Mouse (Mus musculus) embryonic stem cell, embryonic (primary cell): ENCODE measurements at regions not wholly inside any gene's neighbourhood (a gene's known extent, or its start where the extent isn't known, plus 50 kb on each side); places are given as distances from the start of the nearest gene placed in this dataset.

ENCODE experiments used
- CTCF ChIA-PET, 4 experiments: fragments of 300-600 bp in 2 of 4; fragments of 350-600 bp in 2 of 4; sonication (Branson Sonifier 250); formaldehyde crosslinking; loops; one replicate each; lab custom pipeline; 2022; ENCODE audit warnings: inconsistent platforms in 2 of 4; lab: Charles Lee
- POLR2A ChIA-PET, 4 experiments: fragments of 300-600 bp in 2 of 4; fragments of 350-600 bp in 2 of 4; sonication (Branson Sonifier 250); formaldehyde crosslinking; loops; one replicate each; lab custom pipeline; 2022; ENCODE audit warnings: antibody characterized with exemption in 4 of 4, inconsistent platforms in 1 of 4; lab: Charles Lee

GRCm38 (mm10) chr5:67487965-67488409, 59.9 kb upstream of the Bend4 start:
- ChIA-PET POLR2A (no interaction called here), CTCF (no interaction called here)

- ChIA-PET CTCF (interaction anchor here (0.6 to 1.5 kb wide), 11 partner anchors 9 to 879 kb away, joined by 3 to 8 read pairs (median 3); no protein-coding TSS in a partner anchor), POLR2A (interaction anchor here in 3 of 4 experiments (0.7 to 2.0 kb wide), 7 partner anchors 15 to 163 kb away, joined by 3 to 8 read pairs (median 4); partner anchors contain the start of gene Bend4 (in 1 of the 3))
Observed at GRCm38 (mm10) chr5:67490709-67491108, 62.6 kb upstream of the Bend4 start.

DNA sequence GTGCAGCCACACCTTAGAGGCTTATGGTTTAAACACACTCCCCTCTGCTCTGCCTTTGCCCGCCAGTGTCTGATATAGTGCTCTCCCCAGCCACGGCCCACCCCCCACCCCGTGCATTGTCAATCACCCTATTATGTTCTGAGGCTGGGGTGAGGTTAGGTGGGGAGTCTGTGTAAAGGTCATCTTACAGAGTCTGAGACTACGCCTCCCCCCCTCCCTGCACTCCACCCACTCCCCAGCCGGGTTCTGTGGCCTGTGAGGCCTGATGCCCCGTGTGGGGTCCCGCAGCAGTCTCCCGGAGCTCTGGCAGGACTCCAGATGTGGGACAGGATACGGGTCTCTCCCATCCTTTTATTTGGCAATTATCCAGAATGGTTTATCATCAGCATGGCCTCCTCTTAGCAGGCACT, 64.8 kb upstream of the Bend4 start:
- CTCF ChIA-PET, result interaction anchor here in 2 of 4 experiments (1.1 to 1.5 kb wide), 2 partner anchors 38 to 39 kb away, joined by 4 read pairs; no protein-coding TSS in a partner anchor

DNA sequence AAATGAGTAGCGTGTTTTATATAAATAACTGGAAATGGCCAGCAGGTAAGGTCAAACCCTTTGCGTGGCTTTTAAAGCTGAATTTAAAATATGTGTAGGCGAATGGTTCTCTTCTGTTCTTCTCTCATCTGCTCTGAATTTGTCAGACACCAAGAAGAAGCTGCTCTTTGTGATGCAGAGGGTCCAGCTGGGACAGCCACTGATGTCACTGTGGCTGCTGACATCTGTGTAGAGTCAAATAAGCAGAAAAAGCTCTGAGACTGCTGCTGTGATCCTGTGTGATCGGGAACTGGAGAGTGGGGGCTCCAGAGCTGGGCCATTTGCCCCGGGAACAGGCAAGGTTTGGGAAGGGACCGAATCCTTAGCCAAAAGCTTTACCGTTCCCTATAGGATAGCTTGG, 68.6 kb upstream of the Bend4 start:
- ChIA-PET CTCF (interaction anchor here in 2 of 4 experiments (0.6 to 0.9 kb wide), 2 partner anchors 36 kb away, joined by 3 read pairs; no protein-coding TSS in a partner anchor), POLR2A (interaction anchor here in 2 of 4 experiments (1.0 to 1.6 kb wide), 2 partner anchors 33 to 42 kb away, joined by 3 read pairs; no protein-coding TSS in a partner anchor)

More for the DNA sequence above, 64.8 kb upstream of the Bend4 start:
- POLR2A ChIA-PET, result interaction anchor here in 1 of 4 experiments (0.6 to 1.7 kb wide), 2 partner anchors 29 to 1448 kb away, joined by 3 to 4 read pairs; no protein-coding TSS in a partner anchor

DNA sequence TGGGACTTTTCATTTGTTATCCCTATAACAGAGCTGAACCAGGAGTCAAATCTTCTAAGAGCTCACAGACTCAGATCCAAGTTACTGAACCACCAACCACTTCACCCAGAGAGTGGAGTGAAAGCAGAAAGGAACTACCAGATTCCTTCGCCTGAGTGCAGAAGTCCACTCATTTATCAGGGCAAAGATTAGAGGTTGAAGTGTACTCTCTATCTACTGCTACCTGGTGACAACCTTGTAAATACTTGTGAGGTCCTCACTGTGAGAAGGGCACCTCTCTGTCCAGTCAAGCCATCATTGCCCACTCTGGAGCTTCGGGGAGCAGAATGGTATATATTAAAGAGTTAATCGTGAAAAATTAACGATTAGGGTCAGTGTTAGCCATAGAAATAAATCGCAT, 87.4 kb upstream of the Shisa3 start:
- ChIA-PET POLR2A (no interaction called here), CTCF (no interaction called here)

DNA sequence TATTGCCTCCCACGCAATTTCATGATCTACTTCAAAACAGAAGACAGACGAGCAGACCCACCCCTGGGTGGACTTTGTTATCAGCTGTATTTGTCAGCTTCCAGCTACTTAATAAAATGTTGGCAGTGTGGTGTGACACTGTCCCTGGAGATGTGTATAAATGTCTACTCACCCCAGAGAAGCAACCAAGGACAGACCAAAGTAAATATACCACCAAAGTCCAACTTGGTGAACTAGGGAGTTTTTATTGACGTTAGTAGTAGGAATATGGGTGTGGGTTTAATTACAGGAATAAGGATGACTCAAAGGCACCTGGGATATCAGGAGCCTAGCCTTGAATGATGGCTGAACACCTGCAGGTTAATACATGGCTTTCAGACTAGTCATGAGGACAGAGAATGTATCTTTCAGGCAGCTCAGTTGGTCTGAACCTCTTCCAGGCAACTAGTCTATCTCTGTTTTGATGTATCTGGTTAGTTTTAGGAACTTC, 86.2 kb upstream of the Shisa3 start:
- POLR2A ChIA-PET, result no interaction called here
- CTCF ChIA-PET, result interaction anchor here in 2 of 4 experiments (0.7 to 1.3 kb wide), 2 partner anchors 8 to 11 kb away, joined by 3 to 5 read pairs; no protein-coding TSS in a partner anchor

DNA sequence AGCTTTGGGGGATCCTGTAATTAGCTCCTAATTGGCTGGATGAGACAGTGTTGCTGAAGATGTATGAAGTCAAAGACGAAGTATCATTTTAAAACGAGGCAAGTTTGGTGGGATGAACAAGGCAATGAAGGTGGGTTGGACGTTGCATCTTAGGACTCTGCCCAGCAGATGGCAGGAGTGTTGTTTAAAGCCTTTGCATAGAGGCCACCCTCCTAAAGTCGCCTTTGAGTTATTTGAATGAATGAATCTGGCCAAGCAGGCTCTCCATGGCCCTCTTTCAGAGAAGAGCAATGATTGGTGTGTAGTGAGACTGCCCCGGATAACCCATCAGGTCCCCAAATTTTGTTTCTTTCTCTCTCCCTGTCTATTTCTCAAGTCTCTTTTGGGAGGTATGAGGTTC, 77.5 kb upstream of the Shisa3 start:
- CTCF ChIA-PET, result interaction anchor here in 3 of 4 experiments (0.6 to 1.4 kb wide), 5 partner anchors 84 to 226 kb away, joined by 3 to 5 read pairs (median 4); no protein-coding TSS in a partner anchor
- POLR2A ChIA-PET, result interaction anchor here in 2 of 4 experiments (0.7 to 0.8 kb wide), 2 partner anchors 49 to 270 kb away, joined by 3 read pairs; partner anchors contain the start of gene Tmem33 (in 1 of the 2)

DNA sequence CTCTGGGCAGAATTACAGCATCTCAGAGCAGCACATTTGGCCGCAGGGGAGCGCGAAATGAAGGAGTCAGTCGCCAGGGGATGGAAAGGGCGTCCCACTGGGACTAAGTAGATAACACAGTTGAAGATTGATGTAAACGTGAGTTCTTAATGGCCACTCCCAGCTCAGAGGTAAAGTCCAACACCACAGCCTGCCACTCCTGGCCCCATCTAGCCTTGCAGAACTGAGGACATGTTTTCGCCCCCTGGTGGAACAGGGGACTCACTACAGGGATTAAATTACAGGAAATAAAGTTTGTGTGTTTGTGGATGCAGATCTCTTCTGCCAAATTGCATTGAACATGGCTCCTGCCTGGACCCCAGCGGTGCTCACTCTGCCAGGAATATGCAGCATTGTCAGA, 76.7 kb upstream of the Shisa3 start:
- POLR2A ChIA-PET, result no interaction called here
- CTCF ChIA-PET, result interaction anchor here (0.5 to 1.4 kb wide), 17 partner anchors 26 to 483 kb away, joined by 3 to 4 read pairs (median 3); no protein-coding TSS in a partner anchor

GRCm38 (mm10) chr5:67532351-67532750, 75.3 kb upstream of the Shisa3 start:
- ChIA-PET CTCF (interaction anchor here (0.5 to 3.1 kb wide), 71 partner anchors 10 to 721 kb away, joined by 3 to 45 read pairs (median 4); partner anchors contain the start of genes Atp8a1 (in 1 of the 4), Shisa3 (in 1 of the 4) and Tmem33 (in 1 of the 4)), POLR2A (interaction anchor here in 3 of 4 experiments (0.6 to 1.0 kb wide), 4 partner anchors 264 to 861 kb away, joined by 3 to 4 read pairs (median 3); no protein-coding TSS in a partner anchor)

DNA sequence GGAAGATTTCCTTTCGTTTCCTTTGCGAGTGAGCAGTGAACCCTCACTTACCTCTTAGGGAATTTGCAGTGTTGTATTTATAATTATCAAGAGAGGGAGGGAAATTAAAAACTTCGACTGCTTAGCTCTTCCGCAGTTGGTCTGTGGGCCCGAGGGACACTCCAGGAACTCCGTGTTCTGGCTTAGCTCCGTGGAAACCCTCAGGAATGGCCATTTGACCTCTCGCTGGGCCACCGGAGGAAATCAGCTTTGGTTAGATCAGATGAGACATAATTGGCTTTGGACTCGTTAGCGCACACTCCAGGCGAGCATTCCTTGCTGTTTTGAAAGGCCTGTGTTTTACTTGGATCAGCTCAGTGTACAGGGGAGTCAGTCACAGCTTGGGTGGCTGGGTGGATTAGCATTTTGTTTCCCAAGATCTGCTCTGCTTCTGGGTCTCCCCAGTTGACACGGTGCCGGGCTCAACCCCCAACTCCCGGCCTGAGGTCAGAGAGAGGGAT, 74.9 kb upstream of the Shisa3 start:
- POLR2A ChIA-PET, result interaction anchor here in 3 of 4 experiments (0.6 to 1.0 kb wide), 3 partner anchors 264 to 862 kb away, joined by 3 to 4 read pairs (median 3); no protein-coding TSS in a partner anchor
- CTCF ChIA-PET, result interaction anchor here (0.5 to 3.1 kb wide), 50 partner anchors 10 to 720 kb away, joined by 3 to 45 read pairs (median 4); partner anchors contain the start of genes Atp8a1 (in 1 of the 4) and Shisa3 (in 1 of the 4)

DNA sequence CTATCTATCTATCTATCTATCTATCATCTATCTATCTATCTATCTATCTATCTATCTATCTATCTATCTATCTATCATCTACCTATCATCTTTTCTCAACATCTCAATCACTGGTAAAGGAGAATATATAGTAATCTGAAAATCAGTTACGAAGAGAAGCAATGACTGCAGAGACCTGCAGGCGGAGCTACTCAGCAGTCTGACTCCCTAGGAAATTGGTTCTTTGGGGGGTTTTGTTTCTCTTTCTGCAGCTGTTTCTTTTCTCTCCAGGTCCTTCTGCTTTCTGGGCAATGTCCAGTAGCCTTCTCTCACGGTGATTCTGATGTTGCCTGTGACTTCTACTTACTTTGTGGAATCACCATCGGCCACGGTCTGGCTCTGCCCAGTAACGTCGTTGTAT, 73.6 kb upstream of the Shisa3 start:
- ChIA-PET POLR2A (interaction anchor here in 1 of 4 experiments (0.7 to 1.2 kb wide), 2 partner anchors 17 to 100 kb away, joined by 3 read pairs; no protein-coding TSS in a partner anchor), CTCF (interaction anchor here in 3 of 4 experiments (0.6 to 3.1 kb wide), 10 partner anchors 11 to 825 kb away, joined by 3 to 45 read pairs (median 3); no protein-coding TSS in a partner anchor)

GRCm38 (mm10) chr5:67537990-67538389, 69.7 kb upstream of the Shisa3 start:
- ChIA-PET POLR2A (no interaction called here), CTCF (no interaction called here)

- CTCF ChIA-PET, result no interaction called here
- POLR2A ChIA-PET, result interaction anchor here in 1 of 4 experiments (0.7 kb wide), 1 partner anchor 43 kb away, joined by 3 read pairs; no protein-coding TSS in a partner anchor
Observed at GRCm38 (mm10) chr5:67539591-67540238, 68.0 kb upstream of the Shisa3 start.

GRCm38 (mm10) chr5:67541867-67542266, 65.8 kb upstream of the Shisa3 start:
- CTCF ChIA-PET, result no interaction called here

GRCm38 (mm10) chr5:67544028-67544589, 63.6 kb upstream of the Shisa3 start:
- ChIA-PET CTCF (interaction anchor here in 1 of 4 experiments (4.3 kb wide), 1 partner anchor 11 kb away, joined by 16 read pairs; no protein-coding TSS in a partner anchor), POLR2A (interaction anchor here in 1 of 4 experiments (0.6 kb wide), 1 partner anchor 22 kb away, joined by 4 read pairs; no protein-coding TSS in a partner anchor)

More at GRCm38 (mm10) chr5:67541867-67542266, 65.8 kb upstream of the Shisa3 start:
- POLR2A ChIA-PET, result no interaction called here

DNA sequence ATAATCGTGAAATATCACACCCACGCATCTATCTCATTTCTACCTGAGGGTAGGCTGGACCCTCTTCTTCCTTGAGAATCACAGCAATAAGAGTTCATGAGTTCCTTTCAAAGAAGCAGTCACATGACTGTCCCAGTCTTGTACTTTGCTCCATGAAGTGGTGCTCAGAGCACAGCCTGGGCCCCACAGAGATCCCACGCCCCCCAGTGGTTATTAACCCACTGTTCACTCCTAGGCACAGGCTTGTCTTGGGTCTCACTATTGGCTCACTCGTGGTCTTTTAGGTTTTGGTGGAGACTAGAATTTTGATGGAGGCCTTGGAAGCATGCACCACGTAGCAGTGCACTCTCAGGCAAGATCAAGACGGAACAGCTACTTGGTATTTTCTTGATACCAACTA, 57.4 kb upstream of the Shisa3 start:
- CTCF ChIA-PET, result no interaction called here
- POLR2A ChIA-PET, result interaction anchor here in 1 of 4 experiments (0.6 to 1.0 kb wide), 2 partner anchors 16 to 23 kb away, joined by 3 read pairs; no protein-coding TSS in a partner anchor

- ChIA-PET CTCF (interaction anchor here in 1 of 4 experiments (0.9 kb wide), 1 partner anchor 151 kb away, joined by 3 read pairs; no protein-coding TSS in a partner anchor), POLR2A (interaction anchor here in 1 of 4 experiments (0.7 kb wide), 1 partner anchor 354 kb away, joined by 3 read pairs; no protein-coding TSS in a partner anchor)
Observed at GRCm38 (mm10) chr5:67551668-67552390, 55.9 kb upstream of the Shisa3 start.
